Mouse (Mus musculus): Measurements from ENCODE around the gene Acat3.
"Not testable (repeated sequence)": the region's sequence is repeated elsewhere in the genome, so short reads cannot be mapped to it uniquely, and the experiment has no call there.

Gene Acat3

GRCm38 (mm10) chr17:12916588-12917380, 23.6 kb downstream of the Acat3 start:
- no peak for DNase-seq (ENCODE audit: low read depth, low spot score)

- DNase-seq (ENCODE audit: low read depth, low spot score), result peak; percentile 100
These were observed 24.4 kb downstream of the Acat3 start, which contains the start of gene Mrpl18 for GRCm38 (mm10) chr17:12915881-12916583. TSS of gene Mrpl18 (minus strand) at chr17:12916345.

GRCm38 (mm10) chr17:12915488-12915880, 24.9 kb downstream of the Acat3 start, which contains the start of gene Tcp1:
TSS of gene Tcp1 (plus strand) at chr17:12915701.
- DNase-seq (ENCODE audit: low read depth, low spot score), result no peak

GRCm38 (mm10) chr17:12910391-12910790, 30.0 kb downstream of the Acat3 start:
- DNase-seq (ENCODE audit: low read depth, low spot score), result no peak

- no peak for DNase-seq (ENCODE audit: low read depth, low spot score)
These were observed 30.8 kb downstream of the Acat3 start, which contains the start of gene Pnldc1 for GRCm38 (mm10) chr17:12909361-12910280. TSS of gene Pnldc1 (minus strand) at chr17:12910230.

- no peak for DNase-seq (ENCODE audit: low read depth, low spot score)
These were observed 34.0 kb downstream of the Acat3 start for GRCm38 (mm10) chr17:12906436-12906835.

GRCm38 (mm10) chr17:12905810-12906209, 34.6 kb downstream of the Acat3 start:
- DNase-seq (ENCODE audit: low read depth, low spot score), result no peak

GRCm38 (mm10) chr17:12904349-12904748, 36.1 kb downstream of the Acat3 start:
- no peak for DNase-seq (ENCODE audit: low read depth, low spot score)

- DNase-seq (ENCODE audit: low read depth, low spot score), result no peak
These were observed 36.7 kb downstream of the Acat3 start for GRCm38 (mm10) chr17:12903372-12904333.

GRCm38 (mm10) chr17:12902291-12902690, 38.1 kb downstream of the Acat3 start:
- DNase-seq (ENCODE audit: low read depth, low spot score), result no peak

- not testable (repeated sequence) for DNase-seq (ENCODE audit: low read depth, low spot score)
These were observed 41.8 kb downstream of the Acat3 start for GRCm38 (mm10) chr17:12898607-12899006.

GRCm38 (mm10) chr17:12897674-12898073, 42.7 kb downstream of the Acat3 start:
- DNase-seq (ENCODE audit: low read depth, low spot score), result no peak

- DNase-seq (ENCODE audit: low read depth, low spot score), result no peak
These were observed 48.4 kb downstream of the Acat3 start for GRCm38 (mm10) chr17:12892033-12892432.

GRCm38 (mm10) chr17:12891054-12891453, 49.3 kb downstream of the Acat3 start:
- no peak for DNase-seq (ENCODE audit: low read depth, low spot score)

GRCm38 (mm10) chr17:12887021-12887775, 53.2 kb downstream of the Acat3 start:
- DNase-seq (ENCODE audit: low read depth, low spot score), result no peak

GRCm38 (mm10) chr17:12886620-12887019, 53.8 kb downstream of the Acat3 start:
- no peak for DNase-seq (ENCODE audit: low read depth, low spot score)

GRCm38 (mm10) chr17:12881216-12881615, 59.2 kb downstream of the Acat3 start:
- DNase-seq (ENCODE audit: low read depth, low spot score), result no peak

- DNase-seq (ENCODE audit: low read depth, low spot score), result peak; percentile 67
These were observed 60.2 kb downstream of the Acat3 start for GRCm38 (mm10) chr17:12880178-12880577.

- DNase-seq (ENCODE audit: low read depth, low spot score), result no peak
These were observed 64.7 kb downstream of the Acat3 start, which contains the start of gene Mrgprh for GRCm38 (mm10) chr17:12875734-12876133. TSS of gene Mrgprh (plus strand) at chr17:12876034.

All from telencephalon, adult 2 months (tissue).